Mouse (Mus musculus): Measurements from ENCODE around the gene Chrna9. TPM values are rescaled to one million over a fixed set of nuclear protein-coding genes. Genes with fewer than 3 reads are reported as not detected.

Chrna9 gene
- polyA plus RNA-seq, 1 experiment from 2014 or later: 0.13 TPM

DNA sequence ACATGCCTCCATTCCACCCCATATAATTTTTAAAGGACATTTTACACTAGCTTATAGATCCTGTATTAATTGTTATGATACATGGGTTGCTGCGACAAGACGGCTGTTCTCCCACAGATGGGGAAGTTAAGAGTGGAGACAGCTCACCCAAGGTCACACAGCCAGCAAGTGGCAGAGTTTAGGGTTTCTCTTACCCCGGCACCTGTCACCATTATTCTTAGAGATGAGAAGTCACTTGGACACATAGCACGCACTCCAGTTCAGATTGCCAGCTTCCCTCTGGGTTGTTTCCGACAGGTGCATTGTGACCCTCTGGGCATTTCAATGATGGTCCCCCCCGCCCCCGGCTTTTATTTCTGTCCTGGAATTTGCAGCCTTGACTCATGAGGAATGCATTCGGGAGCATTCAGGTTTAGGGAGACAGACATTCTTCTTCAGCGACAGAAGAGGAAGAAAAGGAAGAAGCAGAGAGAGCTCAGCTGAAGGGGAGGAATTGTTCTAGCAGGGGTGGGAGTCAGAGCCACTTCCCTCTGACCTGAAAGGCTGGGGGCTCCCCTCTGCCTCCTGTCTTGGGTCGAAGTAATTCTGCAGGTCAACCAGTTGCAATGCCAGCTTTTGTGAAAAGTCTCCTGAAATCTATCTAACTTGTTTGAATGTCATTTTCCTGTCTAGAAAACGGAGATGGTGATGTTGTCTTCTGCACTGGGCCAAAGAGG, 2.4 kb downstream of the Chrna9 start:
- H3K27ac ChIP-seq: no peak overlapping the region
- no peaks in the 10 kb centered on the region for H3K36me3 ChIP-seq (ENCODE audit: insufficient read depth, low read length)
- ATAC-seq (replicated peaks; ENCODE audit: low FRiP score, low read depth): no peak
- no peak overlapping the region for H3K4me2 ChIP-seq (ENCODE audit: low read length)
- no peak overlapping the region for H3K9ac ChIP-seq (ENCODE audit: low read depth, low read length)
- no peak for TF ChIP-seq CTCF (IDR thresholded peaks at IDR 0.05; ENCODE audit: low read depth)
- no peaks in the 10 kb centered on the region for H3K4me1 ChIP-seq (replicated peaks; ENCODE audit: insufficient read depth, low read length)
- 43% methylated on average over 11 of the region's 11 CpGs for WGBS
- no peaks in the 10 kb centered on the region for H3K9me3 ChIP-seq (replicated peaks; ENCODE audit: low read length)
- H3K27me3 ChIP-seq (ENCODE audit: insufficient read depth, low read length): no peaks in the 10 kb centered on the region
- DNase-seq (ENCODE audit: low spot score): no peak
- no peak overlapping the region for H3K4me3 ChIP-seq (replicated peaks; ENCODE audit: low read depth, low read length)

DNA sequence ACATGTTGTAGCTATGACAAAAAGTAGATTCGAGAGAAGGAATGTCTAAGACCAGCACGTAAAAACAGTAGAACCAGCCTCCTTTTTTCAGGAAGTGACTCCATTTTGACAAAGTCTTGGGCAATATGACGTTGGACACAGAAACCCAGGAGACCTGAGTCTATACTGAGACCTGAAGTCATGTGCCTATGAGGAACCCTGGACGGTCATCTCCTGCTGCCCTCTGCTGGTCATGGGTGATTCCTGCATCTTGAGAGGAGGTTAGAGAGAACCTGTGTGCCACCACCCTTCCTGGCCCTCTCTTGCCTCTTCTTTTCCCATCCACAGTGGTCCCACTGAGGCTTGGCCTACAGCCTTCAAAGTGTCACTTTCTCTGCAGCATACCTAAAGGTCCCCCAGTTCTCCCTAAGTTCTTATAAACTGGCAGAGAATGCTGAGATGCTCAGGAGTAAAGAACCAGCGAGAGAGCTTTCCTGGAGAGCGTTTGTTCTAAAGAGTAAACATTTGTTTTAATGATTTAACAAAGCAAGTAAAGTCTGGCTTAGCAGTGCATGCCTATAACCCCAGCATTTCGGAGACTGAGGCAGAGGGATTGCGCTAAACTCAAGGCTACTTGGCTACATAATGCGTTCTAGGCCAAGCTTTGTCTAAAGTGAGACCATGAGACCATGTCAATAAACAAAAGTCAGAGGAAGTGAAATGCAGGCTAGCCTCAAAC, 3.4 kb downstream of the Chrna9 start:
- WGBS: 59% methylated on average over 9 of the region's 9 CpGs
- no peaks in the 10 kb centered on the region for H3K9me3 ChIP-seq (replicated peaks; ENCODE audit: low read length)
- H3K4me2 ChIP-seq (ENCODE audit: low read length): no peak overlapping the region
- DNase-seq (ENCODE audit: low spot score) (peak; percentile 91), ATAC-seq (replicated peaks; ENCODE audit: low FRiP score, low read depth) (peak; percentile 85)
- H3K9ac ChIP-seq (ENCODE audit: low read depth, low read length): no peak overlapping the region
- no peaks in the 10 kb centered on the region for H3K27me3 ChIP-seq (ENCODE audit: insufficient read depth, low read length)
- TF ChIP-seq CTCF (IDR thresholded peaks at IDR 0.05; ENCODE audit: low read depth): peak; percentile 99
- H3K4me3 ChIP-seq (replicated peaks; ENCODE audit: low read depth, low read length): no peak overlapping the region
- no peaks in the 10 kb centered on the region for H3K36me3 ChIP-seq (ENCODE audit: insufficient read depth, low read length)
- no peak overlapping the region for H3K27ac ChIP-seq
- no peaks in the 10 kb centered on the region for H3K4me1 ChIP-seq (replicated peaks; ENCODE audit: insufficient read depth, low read length)

DNA sequence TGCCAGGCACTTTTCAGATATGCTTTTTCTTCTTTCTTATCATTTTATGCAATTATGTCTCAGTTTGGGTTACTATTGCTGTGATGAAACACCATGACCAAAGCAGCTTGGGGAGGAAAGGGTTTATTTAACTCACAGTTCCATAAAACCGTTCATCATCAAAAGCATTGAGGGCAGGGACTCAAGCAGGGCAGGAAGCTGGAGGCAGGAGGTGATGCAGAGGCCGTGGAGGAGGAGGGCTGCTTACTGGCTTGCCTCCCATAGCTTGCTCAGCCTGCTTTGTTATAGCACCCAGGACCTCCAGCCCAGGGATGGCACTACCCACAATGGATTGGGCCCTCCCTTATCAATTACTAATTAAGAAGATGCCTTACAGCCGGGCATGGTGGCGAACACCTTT, 6.4 kb downstream of the Chrna9 start:
- Histone ChIP-seq H3K27ac (no peak overlapping the region), H3K4me3 (replicated peaks; ENCODE audit: low read depth, low read length) (no peak overlapping the region), H3K9ac (ENCODE audit: low read depth, low read length) (no peak overlapping the region), H3K4me2 (ENCODE audit: low read length) (no peak overlapping the region), H3K27me3 (ENCODE audit: insufficient read depth, low read length) (no peaks in the 10 kb centered on the region), H3K36me3 (ENCODE audit: insufficient read depth, low read length) (no peaks in the 10 kb centered on the region), H3K4me1 (replicated peaks; ENCODE audit: insufficient read depth, low read length) (no peaks in the 10 kb centered on the region), H3K9me3 (replicated peaks; ENCODE audit: low read length) (no peaks in the 10 kb centered on the region)
- ATAC-seq (replicated peaks; ENCODE audit: low FRiP score, low read depth): no peak
- no peak for DNase-seq (ENCODE audit: low spot score)
- TF ChIP-seq CTCF (IDR thresholded peaks at IDR 0.05; ENCODE audit: low read depth): no peak
- WGBS: 58% methylated on average over 4 of the region's 4 CpGs

DNA sequence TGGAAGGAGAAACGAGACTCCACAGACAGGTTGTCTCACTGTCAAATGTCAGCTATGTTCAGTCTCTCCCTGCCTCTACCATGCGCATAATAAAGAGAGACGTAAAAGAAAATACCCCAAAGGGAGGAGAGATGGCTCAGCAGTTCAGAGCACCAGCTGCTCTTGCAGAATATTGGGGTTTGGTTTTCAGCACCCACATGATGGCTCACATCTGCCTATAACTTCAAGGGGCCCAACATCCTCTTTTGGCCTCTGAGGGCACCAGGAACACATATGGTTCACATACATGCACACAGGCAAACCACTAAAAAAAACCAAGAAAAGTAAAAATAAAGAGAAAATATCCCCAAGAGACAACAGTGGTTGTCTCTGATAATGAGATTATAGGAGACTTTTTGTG, 15.1 kb downstream of the Chrna9 start:
- no peak overlapping the region for H3K9ac ChIP-seq (ENCODE audit: low read depth, low read length)
- H3K9me3 ChIP-seq (replicated peaks; ENCODE audit: low read length): no peaks in the 10 kb centered on the region
- 0 out of 2 replicates have a peak overlapping the region, but pooled peaks have one; percentile 16 for H3K27ac ChIP-seq
- no peaks in the 10 kb centered on the region for H3K36me3 ChIP-seq (ENCODE audit: insufficient read depth, low read length)
- DNase-seq (ENCODE audit: low spot score) (no peak), ATAC-seq (replicated peaks; ENCODE audit: low FRiP score, low read depth) (no peak)
- WGBS: 65% methylated on average over 3 of the region's 3 CpGs
- no peak overlapping the region for H3K4me2 ChIP-seq (ENCODE audit: low read length)
- no peaks in the 10 kb centered on the region for H3K27me3 ChIP-seq (ENCODE audit: insufficient read depth, low read length)
- H3K4me3 ChIP-seq (replicated peaks; ENCODE audit: low read depth, low read length): no peak overlapping the region
- H3K4me1 ChIP-seq (replicated peaks; ENCODE audit: insufficient read depth, low read length): no peaks in the 10 kb centered on the region
- no peak for TF ChIP-seq CTCF (IDR thresholded peaks at IDR 0.05; ENCODE audit: low read depth)

DNA sequence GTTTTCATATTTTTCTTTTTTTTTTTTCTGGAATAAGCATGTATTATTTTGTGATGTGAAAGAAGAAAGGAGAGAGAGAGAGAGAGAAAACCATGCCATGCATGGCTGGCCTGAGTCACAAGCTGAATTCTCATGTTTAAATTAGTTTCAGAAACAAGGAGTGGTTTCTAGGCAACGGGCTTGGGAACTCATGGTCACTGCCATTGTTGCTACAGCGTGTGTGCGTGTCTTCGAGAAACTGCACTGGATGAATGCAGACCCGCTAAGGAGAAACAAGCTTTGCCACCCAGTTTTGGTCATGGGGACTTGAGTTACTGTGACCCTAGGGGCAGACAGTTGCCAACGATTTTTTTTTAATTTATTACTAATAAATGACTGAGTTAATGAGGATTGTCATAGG, 15.5 kb downstream of the Chrna9 start:
- no peak for TF ChIP-seq CTCF (IDR thresholded peaks at IDR 0.05; ENCODE audit: low read depth)
- Histone ChIP-seq H3K4me3 (replicated peaks; ENCODE audit: low read depth, low read length) (no peak overlapping the region), H3K4me2 (ENCODE audit: low read length) (0 out of 2 replicates have a peak overlapping the region, but pooled peaks have one; percentile 30), H3K9me3 (replicated peaks; ENCODE audit: low read length) (no peaks in the 10 kb centered on the region), H3K36me3 (ENCODE audit: insufficient read depth, low read length) (no peaks in the 10 kb centered on the region), H3K27me3 (ENCODE audit: insufficient read depth, low read length) (no peaks in the 10 kb centered on the region), H3K4me1 (replicated peaks; ENCODE audit: insufficient read depth, low read length) (no peaks in the 10 kb centered on the region), H3K27ac (peak overlapping the region; percentile 60; the same call in 1 of the 2 replicates), H3K9ac (ENCODE audit: low read depth, low read length) (no peak overlapping the region)
- no peak; the same call in 1 of the 2 replicates for ATAC-seq (replicated peaks; ENCODE audit: low FRiP score, low read depth)
- 39% methylated on average over 6 of the region's 6 CpGs for WGBS
- DNase-seq (ENCODE audit: low spot score): peak; percentile 65

DNA sequence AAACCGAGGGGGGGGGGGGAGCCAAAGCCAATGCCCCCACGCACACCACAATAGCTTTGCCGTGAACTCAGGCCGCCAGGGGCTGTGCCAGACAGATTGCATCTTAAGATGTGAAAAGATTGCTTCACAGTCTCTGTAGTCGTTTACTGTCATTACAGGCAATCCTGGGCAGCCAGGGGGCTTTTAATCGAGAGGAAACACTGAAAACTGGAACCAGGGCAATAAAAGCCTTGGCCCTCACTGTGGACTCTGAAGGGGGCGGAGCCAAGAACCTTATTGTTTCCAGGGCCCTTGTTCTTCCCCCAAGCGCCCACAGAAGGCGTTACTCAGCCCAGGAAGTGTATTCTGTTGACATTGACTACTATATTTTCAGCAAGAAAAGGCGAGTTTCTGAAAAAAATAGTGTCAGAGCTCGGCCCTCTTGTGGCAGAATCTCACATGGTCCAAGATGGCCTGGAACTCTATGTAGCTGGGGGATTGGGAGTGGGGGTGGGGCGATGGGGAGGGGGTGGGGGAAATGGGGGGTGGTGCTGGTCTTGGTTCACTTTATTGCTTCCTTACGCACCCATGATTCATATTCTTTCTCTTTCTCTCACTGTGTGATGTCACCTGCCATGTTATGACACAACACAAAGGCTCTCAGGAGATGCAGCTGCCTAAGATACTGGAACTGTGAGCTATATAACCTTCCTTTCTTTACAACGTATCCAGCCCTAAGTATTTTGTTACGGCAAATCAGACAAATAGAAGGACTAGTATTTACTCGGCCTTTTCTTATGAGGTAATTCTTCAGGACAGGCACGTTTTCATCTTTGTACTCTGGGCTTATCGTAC, 16.2 kb downstream of the Chrna9 start:
- no peaks in the 10 kb centered on the region for H3K9me3 ChIP-seq (replicated peaks; ENCODE audit: low read length)
- H3K4me2 ChIP-seq (ENCODE audit: low read length): peak overlapping the region; percentile 30; the same call in 1 of the 2 replicates
- TF ChIP-seq CTCF (IDR thresholded peaks at IDR 0.05; ENCODE audit: low read depth): peak; percentile 16; the same call in 1 of the 2 replicates
- no peak overlapping the region for H3K4me3 ChIP-seq (replicated peaks; ENCODE audit: low read depth, low read length)
- H3K9ac ChIP-seq (ENCODE audit: low read depth, low read length): no peak overlapping the region
- 0 out of 2 replicates have a peak, but pooled peaks cover under 1% of the 10 kb centered on the region for H3K4me1 ChIP-seq (replicated peaks; ENCODE audit: insufficient read depth, low read length)
- no peaks in the 10 kb centered on the region for H3K36me3 ChIP-seq (ENCODE audit: insufficient read depth, low read length)
- peak; percentile 35 for DNase-seq (ENCODE audit: low spot score)
- 56% methylated on average over 18 of the region's 18 CpGs for WGBS
- H3K27me3 ChIP-seq (ENCODE audit: insufficient read depth, low read length): no peaks in the 10 kb centered on the region
- 0 out of 2 replicates have a peak, but pooled peaks have one; percentile 26 for ATAC-seq (replicated peaks; ENCODE audit: low FRiP score, low read depth)
- peak overlapping the region; percentile 60; the same call in 1 of the 2 replicates for H3K27ac ChIP-seq

All from kidney, postnatal 0 days (tissue).